Mouse (Mus musculus) urinary bladder, postnatal 10 days (tissue): ENCODE measurements around the gene Rap1a.

ENCODE experiments used
- DNase-seq: peaks from one replicate; pipeline ENCODE4 v3.0.0; 2022; ENCODE audit warnings: low spot score

Rap1a gene

GRCm38 (mm10) chr3:105801191-105802166 is at the start of gene Rap1a:
Gene Rap1a, minus strand, starts transcription at chr3:105801336.
- peak; percentile 20 for DNase-seq

GRCm38 (mm10) chr3:105846294-105847069 is 45.3 kb upstream of the Rap1a start:
- DNase-seq: no peak

GRCm38 (mm10) chr3:105839836-105840235 is 38.7 kb upstream of the Rap1a start:
- DNase-seq: no peak

DNA sequence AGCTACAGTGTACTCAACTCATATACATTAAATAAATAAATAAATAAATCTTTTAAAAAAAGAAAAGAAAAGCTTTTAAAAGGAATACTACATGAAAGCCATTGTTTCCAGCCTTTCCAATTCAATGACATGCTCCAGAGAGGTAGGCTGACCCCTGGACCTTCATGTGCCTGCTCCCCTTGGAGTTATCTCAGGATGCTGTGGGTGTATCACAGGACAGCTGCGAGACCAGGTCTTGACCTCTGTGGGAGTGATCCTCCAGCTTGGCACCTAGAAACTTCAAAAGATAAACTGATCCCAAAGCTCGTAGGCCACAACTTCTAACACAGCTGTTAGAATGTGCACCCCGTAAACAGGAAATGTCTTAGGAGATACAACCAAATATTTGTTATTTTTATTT is 37.5 kb upstream of the Rap1a start:
- DNase-seq: no peak

DNA sequence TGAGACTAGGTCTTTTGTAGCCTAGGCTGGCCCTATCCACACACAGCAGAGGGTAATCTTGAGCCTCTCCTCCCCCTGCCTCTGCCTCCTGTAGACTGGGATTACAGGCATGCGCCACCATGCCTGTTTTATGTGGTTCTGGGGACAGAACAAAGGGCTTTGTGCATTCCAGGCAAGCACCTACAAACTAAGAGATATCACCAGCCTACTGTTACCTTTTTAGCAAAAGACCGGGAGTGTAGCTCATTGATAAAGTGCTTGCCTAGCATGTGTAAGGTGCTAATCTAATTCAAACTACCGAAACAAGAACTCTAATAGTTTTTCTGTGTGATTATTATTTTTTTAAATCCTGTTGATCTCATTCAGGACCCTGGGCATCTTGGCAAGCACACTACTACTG is 35.7 kb upstream of the Rap1a start:
- no peak for DNase-seq

GRCm38 (mm10) chr3:105835875-105836274 is 34.7 kb upstream of the Rap1a start:
- no peak for DNase-seq

GRCm38 (mm10) chr3:105831584-105831983 is 30.4 kb upstream of the Rap1a start:
- no peak for DNase-seq

GRCm38 (mm10) chr3:105825501-105826161 is 24.5 kb upstream of the Rap1a start:
- DNase-seq: no peak

GRCm38 (mm10) chr3:105824704-105825103 is 23.6 kb upstream of the Rap1a start:
- no peak for DNase-seq

DNA sequence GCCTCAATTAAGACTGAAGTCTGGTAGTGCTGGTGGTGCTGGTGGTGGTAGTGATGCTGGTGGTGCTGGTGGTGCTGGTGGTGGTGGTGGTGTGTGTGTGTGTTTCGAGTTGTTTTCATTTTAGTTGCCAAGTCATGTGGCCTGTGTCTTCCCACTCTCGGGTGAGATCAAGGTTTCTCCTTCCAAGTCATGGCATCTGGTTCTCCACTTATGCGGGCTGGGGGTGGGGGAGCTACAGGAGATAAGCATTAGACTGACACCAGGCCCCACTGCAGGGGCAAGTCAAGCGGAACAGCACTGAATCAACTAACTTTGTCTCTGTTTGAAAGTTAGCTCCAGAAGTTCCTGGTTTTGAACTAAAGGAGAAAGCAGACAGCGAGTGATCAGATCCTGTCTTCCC is 23.0 kb upstream of the Rap1a start:
- no peak for DNase-seq

DNA sequence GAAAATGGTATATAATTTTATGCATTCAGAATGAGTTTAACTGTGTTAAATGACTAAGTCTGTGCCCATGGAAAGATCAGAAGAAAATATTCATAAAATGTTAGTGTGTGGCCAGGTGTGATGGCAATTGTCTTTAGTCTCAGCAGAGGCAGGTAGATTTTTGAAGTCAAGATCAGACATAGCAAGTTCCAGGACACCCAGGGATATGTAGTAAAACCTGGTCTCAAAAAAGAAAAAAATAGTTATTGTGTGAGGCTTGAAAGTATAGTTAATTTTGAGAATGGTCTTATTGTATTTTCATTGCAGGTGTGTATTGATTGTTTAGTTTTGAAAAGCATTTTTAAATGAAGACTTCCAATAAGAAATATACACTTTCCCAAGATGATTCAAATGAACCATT is 22.5 kb upstream of the Rap1a start:
- DNase-seq: no peak

- DNase-seq: no peak
Observed at GRCm38 (mm10) chr3:105821504-105821903, 20.4 kb upstream of the Rap1a start.

DNA sequence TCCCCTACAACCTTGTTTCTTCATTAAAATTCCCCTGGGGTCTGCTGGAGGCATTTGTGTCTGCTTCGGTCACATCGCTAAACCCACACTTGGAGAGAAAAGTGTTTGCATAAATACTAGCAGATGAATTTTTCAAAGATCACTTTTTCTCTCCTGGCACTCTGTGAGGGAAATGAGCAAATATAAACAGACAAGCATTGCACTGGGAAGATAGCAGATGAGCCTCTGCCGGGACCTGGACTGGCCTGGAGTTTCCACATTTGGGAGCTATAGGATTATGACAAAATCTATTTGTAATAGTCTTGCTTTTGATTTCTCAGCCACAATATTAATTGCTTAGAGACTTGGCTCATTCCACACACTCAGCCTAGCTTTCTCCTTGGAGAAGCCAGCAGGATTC is 19.1 kb upstream of the Rap1a start:
- DNase-seq: no peak

GRCm38 (mm10) chr3:105818130-105819004 is 17.2 kb upstream of the Rap1a start:
- no peak for DNase-seq

GRCm38 (mm10) chr3:105816089-105816488 is 15.0 kb upstream of the Rap1a start:
- no peak for DNase-seq

DNA sequence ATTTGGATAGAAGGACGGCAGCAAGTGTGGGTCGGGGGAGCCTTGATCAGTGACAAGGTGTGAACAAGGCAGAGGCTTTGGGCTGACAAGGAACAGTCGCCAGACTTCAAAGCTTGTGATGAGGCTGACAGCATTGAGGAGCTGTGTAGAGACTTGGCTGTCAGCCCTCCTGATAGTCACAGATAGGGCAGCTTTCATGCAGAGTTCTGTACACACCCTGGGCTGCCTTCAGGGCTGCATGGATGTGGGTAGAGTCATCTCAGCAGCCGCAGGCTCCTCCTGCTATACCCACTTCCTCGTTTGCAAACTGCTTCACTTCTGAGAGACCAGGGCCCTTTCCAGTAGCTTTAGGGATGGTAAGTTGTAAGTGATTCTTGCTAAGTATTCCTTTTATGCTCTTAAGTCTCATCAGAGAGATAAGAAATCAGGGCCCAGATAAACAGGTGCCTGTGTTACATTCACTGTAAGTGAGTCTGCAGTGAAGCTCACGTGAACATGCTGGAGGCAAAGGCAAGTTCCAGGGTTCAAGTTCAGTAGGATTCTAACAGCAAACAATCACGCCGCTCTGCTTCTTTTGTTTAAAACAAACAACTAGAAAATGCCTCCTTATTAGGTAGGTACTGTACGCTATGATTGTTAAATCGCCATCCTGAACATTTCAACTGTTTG is 14.2 kb upstream of the Rap1a start:
- DNase-seq: no peak

GRCm38 (mm10) chr3:105811146-105811545 is 10.0 kb upstream of the Rap1a start:
- DNase-seq: no peak

DNA sequence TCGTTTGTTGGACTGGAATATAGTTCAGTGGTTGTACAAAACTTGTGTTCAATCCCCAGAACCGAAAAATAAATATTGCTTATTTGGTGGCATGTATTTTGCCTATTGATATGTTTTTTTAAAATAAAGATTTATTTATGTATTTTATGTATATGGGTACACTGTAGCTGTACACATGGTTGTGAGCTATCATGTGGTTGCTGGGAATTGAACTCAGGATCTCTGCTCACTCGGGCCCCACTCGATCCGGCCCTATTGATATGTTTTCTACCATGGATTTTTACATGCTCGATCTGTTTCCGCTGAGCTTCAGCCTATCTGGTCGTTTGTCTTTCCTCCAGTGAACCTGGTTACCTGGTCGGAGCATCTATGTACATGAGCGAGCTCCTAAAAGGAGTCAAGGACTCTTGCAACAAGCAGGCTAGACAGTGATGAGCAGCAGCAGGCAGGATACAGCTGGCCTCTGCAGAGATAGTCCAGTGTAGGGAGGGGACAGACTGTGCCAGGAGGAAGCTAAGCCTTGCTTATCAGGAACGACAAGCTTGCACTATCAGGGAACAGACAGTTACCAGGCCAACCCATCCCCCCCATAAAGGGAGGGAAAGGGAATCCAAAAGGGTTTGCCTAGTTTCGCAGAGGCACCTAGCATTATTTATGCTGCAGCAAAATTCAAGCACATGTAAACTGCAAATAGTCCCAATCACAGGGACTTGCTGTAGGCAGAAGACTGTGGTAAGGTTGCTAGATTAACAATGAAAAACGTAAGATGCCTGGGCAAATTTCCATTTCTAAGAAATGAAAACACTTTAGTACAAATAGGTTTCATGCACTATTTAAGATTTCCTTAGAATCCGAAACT is 7.3 kb upstream of the Rap1a start:
- no peak for DNase-seq

- DNase-seq: no peak
Observed at GRCm38 (mm10) chr3:105807672-105808071, 6.5 kb upstream of the Rap1a start.
